Mouse (Mus musculus): Measurements from ENCODE around the gene Ankrd54.

Ankrd54 gene

DNA sequence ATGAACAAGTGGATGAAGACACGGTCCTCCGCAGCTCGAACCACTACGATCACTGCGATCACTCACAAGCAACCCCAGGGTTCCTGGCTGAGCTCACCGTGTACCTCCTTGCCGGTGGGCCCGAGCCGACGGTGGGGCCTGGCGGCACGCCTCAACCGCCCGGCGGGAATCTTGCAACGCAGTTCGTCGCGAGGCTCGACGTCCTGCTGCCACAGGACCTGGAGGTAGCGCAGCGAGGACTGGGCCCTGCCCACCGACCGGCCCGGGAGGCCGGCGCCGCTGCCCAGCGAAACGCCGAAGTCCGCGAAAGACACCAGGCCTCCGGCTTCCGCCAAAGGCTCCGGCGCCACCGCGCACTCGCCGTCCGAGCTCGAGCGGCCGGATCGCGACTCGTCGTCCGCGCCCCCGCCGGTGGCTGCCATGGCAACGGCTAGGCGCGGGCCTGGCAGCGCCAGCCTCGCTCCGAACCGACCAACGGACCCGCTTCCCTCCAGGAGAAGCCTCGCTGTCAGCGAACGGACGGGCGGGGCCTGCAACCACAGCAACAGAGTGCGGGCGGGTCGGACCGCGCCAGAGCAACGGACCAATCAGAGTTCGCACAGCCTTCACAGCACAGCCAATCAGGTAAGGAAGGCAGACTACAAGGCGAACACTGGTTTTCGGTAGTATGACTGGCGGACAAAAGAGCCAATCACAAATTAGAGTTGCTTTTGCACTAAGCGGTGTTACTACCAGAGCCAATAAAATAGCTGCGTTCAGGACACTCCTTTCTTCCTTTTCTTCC, at the start of gene Ankrd54:
Gene Ankrd54 (minus strand): TSS at position 518 of the 784 bp plus-strand sequence.
- in situ Hi-C loops (cut with MboI, MseI), result no loop called here

DNA sequence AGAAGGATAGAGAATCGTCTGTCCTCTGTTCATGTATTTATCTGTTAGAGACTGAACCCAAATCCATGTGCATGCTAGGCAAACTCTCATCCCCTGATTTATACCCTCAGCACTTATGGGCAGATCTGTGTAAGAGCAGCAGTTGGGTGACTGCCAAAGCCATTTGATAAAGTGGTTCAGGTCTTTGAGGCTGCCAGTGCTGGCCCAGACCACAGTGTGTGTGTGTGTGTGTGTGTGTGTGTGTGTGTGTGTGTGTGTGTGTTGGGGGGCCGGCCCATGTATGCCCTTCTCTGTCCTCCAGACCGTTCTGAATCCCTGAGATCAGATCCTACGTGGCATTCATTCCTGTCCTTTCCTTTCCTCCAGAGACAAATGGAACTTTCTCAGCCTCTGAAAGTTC, 49.1 kb upstream of the Ankrd54 start:
- in situ Hi-C loops (cut with MboI, MseI), result no loop called here

DNA sequence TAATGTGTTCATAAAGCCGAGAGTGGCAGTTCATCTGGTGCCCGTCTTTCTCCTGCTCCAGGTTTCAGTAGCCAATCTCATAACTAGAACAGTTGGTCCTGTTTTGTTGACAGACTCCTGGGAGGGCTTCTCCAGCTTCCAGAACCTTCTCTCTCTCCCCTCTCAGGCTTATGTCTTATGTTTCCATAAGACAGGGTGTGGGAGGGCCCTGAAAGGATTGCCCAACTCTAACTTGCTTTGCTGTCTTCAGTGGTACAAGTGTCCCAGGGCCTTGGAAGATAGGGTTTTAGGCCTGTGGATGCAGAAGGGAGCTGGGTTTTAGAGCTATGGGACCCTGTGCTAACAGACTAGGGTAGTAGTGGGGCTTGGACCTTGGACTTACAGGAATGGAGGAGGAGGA, 47.8 kb upstream of the Ankrd54 start:
- in situ Hi-C loops (cut with MboI, MseI), result no loop called here

DNA sequence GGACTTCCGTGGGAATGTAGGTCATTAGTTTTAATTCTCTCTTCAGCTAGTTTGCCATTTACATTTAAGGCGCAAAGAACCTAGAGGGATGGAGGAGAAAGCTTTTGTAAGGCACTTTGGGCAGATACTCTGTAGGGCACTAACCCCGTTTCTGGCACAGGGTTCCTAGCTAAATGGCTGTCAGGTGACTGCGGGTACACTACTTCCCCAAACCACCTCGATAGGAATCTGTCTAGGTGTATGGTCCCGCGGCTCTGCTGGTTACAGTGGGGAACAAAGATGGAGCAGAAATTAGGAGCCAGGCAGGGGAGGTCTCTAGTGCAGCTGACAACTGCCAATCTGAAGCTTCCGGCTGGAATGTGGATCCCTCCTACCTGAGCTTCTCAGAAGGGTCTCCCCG, 47.3 kb upstream of the Ankrd54 start:
- in situ Hi-C loops (cut with MboI, MseI), result no loop called here

DNA sequence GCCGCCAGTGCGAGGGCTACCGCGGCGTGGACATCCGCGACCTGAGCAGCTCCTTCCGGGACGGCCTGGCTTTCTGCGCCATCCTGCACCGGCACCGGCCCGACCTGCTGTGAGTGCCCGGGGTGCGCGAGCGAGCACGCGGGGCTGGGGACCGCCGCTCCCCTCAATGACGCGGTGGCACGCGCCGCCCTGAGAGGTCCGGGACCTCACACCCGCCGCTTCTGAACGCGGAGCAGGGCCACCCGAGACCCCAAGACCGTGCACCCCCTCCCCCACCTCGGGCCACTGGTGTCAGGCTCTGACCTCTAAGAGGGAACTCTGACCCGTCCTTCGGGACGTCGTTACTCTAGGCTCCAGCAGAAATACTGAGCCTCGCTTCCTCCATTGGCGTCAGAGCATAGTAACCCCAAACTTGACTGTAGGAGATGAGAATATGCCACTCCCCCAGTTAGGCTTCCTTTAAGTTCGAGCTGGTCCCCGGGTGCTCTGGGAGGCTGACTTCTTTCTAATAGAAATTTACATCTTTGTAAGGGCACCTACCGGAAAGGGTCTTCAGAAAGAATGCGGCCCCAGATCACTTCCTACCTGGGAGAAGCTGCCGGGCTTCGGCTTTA, 46.7 kb upstream of the Ankrd54 start:
- in situ Hi-C loops (cut with MboI, MseI), result no loop called here

DNA sequence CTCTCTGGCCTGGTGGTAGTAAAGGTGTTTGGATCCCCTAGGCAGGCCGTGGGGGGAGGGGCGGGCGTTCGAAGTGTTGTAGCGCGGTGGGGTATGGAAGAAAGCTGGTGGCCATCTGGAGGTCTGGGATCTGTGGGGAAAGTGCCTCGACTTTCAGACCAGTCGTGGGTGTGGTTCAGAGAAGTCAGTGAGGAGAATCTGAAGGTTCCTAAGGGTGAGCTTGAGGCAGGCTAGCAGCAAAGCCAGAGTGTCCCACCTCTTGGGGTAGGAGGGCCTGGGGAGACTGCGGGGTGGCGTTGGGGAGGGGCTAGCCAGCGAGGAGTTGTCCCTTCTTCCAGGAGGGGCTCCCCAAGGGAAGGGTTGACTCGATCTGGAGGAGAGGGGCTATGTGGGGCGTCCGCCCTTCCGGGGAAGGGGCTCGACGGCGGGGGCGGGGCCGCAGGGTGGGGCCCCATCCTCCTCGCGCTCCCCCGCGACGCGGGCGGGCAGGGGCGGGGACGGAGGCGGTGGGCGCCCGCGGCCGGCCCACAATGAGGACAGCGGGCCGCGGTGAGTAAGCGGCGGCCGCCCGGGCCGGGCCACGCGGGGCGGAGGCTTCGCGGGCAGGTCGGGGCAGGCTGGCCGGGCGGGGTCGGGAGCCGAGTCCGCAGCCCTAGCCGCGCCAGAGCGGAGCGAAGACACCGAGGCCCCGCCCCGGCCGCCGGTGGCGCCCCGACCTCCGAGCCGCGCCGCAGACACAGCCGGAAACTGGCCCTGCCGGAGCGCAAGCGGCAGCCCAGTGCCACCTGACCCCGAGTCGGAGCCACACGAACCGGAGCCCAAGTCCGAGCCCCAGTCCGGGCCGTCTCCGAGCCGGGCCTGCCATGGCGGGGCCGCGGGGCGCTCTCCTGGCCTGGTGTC, 46.0 kb upstream of the Ankrd54 start, which contains the start of gene Micall1:
Gene Micall1 (plus strand): TSS at position 478 of the 900 bp plus-strand sequence.
- in situ Hi-C loops (cut with MboI, MseI), result no loop called here

DNA sequence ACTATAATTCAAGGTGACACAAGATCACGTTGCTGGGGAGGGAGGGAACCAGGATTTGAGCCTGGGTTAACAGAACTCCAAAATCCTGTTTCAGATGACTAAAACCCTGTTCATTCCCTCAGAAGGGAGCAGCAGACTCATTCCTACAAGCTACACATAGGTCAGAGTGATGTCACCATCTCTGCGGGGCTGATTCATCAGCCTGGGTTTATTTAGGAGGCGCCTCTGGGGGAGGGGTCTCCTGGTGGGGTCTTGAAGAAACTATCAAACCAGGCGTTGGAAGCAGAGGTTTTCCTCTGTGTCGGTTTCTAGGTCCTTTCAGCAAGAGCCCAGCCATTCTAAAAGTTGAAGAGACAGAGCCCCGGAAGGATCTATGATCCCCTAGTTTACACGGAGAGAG, 45.3 kb upstream of the Ankrd54 start:
- in situ Hi-C loops (cut with MboI, MseI), result no loop called here

DNA sequence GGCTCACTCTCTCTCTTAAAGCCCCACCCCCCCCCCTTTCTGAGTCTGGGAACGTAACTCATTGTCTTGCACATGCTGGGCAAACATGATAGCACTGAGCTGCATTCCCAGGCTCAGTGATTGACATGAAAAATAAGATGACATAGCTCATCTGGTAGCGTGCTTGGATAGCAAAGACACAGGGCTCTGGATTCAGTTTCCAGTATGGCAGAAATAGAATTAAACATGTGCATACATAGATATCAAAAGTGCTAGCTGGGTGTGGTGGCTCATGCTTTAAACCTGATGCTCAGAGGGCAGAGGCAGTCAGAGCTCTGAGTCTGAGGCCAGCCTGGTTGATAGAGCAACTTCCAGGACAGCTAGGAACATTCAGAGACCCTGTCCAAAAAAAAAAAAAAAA, 43.1 kb upstream of the Ankrd54 start:
- in situ Hi-C loops (cut with MboI, MseI), result no loop called here

DNA sequence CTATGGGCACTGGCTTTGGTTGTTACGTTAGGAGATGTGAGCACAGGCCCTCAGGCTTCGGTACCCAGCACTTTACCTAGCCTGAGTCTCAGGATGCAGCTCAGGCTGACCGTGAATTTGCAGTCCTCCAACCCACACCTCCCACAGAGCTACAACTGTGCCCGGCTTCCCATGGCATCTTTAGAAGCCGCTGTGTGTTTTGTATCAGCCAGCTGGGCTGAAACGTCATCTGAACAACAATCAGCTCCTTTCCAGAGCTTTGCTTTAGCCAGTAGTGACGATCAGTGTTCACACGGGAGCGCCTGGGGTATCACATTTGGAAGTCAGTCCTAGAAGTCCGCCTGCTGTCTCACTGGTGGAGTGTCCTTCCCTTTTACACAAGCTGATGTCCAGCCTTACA, 40.6 kb upstream of the Ankrd54 start:
- in situ Hi-C loops (cut with MboI, MseI), result no loop called here

DNA sequence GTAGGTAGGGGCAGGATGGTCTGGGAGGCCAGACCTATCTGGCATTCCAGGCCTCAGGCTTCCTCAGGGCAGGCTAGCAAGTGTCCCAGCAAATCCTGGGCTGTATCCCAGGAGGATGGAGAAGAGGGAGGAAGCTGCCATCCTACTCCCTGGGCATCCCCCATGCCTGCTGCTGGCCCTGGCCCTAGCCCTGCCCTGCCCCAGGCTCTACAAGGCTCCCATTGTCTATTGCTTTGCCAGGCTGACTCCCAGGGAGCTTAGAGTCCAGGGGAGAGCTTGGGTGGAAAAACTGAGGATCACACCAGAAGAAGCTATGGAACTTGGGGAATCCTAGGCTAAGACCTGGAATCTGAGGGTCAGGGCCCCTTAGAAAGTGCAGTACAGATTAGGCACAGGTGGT, 38.8 kb upstream of the Ankrd54 start:
- in situ Hi-C loops (cut with MboI, MseI), result no loop called here

DNA sequence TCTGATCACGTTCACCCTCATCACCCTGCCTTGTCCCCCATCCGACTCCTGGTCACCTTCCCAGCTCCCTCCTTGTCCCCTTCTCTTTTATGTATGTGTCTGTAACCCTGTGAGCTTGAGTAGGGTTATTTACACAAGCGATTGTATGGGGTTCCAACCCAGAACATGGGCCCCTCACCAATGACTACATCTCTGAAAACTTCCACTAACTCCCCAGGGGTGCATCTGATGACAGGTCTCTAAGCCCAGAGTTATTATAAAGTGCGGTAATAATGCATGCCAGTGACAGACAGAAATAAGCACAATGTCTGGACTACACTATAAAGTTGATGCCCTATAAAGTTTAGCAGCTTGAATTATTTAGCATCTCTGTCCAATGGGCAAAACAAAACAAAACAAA, 37.7 kb upstream of the Ankrd54 start:
- in situ Hi-C loops (cut with MboI, MseI), result no loop called here

DNA sequence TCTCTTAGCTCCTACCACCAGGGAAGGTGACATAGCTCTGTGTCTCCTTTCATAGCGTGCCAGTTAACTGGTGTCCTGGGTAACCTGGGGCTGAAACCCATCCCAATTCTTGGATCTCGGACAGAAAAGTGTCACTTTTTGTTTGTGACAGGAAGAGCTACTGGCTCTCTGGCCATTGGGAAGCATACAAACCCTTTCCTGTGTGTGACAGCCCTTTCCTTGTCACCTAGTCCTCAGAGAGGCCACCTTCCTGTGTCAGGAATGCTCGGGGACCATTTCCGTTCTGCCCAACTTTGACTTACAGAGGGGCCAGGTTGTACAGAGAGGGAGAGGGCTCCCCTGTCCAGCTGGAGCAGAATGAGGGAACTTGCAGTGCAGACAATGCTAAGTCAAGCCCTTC, 36.8 kb upstream of the Ankrd54 start:
- in situ Hi-C loops (cut with MboI, MseI), result no loop called here

DNA sequence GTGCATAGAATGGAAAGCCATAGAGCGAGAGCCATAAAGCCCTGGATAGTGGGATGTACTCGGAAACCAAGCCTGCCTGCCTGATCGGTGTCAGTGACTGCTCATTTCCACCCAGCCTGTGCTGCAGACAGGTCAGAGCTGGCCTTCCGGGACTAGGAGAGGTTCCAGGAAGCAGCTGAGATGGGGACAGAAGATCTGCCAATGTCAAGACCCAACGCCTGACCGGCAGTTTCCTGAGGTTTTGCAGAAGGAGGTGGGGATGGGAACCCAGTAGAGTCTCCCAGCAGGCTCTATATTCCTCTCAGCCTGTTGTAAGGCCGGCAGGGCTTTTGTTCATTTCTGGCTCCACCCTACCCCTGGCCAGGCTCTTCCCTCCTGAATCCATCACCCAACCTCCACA, 36.2 kb upstream of the Ankrd54 start:
- in situ Hi-C loops (cut with MboI, MseI), result no loop called here

DNA sequence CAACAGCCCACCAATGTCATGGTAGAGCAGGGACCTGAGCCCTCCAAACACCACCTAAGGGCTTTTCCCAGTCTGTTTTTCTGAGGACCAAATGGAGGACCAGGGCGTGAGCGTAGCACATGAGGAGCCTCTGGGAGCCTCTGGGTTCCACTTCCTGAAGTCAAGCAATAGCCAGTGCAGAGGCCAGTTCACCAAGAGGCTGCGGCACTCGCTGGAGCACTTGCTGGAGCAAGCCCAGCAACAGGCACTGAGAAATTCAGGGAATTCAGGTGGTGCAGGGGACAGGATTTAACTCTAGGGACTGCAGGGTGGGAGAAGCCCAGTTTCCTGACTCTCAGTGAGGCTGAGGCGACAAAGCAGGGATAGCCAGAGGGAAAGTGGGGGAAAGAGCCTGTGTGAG, 35.5 kb upstream of the Ankrd54 start:
- in situ Hi-C loops (cut with MboI, MseI), result no loop called here

DNA sequence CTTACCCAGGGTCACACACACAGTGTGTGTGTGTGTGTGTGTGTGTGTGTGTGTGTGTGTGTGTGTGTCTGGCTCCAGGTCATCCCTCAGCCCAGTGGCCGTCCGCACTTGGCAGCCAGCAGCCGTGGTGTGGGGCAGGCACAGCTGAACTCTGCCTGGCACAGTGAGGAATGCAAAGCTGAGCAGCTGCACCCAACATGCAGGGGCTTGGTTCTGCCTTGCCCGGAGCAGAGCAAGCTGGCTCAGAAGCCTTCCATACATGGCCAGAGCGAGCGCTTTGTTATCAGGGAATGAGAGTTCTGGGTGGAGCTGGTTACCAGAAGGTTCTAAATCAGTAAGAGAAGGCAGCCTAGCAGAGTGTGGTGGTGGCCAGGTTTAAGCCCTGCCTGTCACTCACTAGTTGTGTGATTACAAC, 34.9 kb upstream of the Ankrd54 start:
- in situ Hi-C loops (cut with MboI, MseI), result no loop called here

DNA sequence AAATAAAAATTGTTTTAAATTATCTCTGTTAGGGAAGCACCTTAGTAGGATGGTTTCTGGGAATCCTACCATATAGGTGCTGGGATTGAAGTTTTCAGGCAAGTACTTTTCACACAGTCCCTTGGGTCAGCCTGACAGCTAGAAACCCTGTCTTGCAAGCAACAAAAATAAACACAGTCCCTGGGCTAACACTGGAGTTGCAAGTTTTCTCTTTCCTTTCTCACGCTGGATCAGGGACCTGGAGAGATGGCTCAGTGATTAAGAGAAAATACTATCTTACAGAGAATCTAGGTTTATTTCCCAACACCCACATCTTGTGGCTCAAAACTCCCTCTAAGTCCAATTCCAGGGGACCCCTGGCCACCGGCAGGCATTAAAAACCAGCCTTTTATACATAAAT, 34.4 kb upstream of the Ankrd54 start:
- in situ Hi-C loops (cut with MboI, MseI), result no loop called here

DNA sequence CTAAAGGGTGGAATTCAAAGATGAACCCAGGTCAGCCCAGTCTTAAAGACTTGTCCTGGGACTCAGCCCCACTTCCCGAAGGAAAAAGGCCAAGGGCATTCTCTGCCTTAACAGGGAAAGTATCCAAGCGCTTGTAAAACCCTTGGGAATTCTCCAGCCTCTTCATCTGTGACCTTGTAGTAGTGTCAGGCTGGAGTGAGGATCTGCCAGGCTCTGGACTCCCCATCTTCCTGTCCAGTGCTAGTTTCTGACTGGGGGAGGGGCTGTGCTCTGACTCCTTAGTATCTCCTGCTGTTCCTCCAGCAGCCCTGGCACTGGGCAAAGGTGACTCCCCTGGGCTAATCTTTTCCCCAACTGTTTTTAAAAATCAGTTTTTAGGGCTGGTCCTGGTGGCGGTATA, 33.9 kb upstream of the Ankrd54 start:
- in situ Hi-C loops (cut with MboI, MseI), result no loop called here

DNA sequence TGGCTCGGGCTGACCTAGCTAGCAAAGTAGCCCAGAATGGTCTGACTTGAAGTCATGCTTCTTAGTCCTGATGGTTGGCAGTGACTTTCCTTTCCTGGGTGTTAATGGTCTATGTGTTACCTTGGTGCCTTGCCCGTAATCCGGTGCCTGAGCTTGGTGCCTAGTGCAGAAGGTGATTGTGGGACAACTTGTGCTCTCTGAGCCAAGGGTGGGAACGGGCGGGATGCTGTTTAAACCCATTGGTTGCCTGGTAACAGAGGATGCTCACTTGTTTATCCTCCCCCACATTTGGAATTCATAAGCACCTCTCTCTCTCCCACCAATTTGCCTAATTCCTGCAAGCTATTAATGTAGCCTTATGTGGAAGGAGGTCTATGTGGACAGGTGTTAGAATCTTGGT, 32.8 kb upstream of the Ankrd54 start:
- in situ Hi-C loops (cut with MboI, MseI), result no loop called here

DNA sequence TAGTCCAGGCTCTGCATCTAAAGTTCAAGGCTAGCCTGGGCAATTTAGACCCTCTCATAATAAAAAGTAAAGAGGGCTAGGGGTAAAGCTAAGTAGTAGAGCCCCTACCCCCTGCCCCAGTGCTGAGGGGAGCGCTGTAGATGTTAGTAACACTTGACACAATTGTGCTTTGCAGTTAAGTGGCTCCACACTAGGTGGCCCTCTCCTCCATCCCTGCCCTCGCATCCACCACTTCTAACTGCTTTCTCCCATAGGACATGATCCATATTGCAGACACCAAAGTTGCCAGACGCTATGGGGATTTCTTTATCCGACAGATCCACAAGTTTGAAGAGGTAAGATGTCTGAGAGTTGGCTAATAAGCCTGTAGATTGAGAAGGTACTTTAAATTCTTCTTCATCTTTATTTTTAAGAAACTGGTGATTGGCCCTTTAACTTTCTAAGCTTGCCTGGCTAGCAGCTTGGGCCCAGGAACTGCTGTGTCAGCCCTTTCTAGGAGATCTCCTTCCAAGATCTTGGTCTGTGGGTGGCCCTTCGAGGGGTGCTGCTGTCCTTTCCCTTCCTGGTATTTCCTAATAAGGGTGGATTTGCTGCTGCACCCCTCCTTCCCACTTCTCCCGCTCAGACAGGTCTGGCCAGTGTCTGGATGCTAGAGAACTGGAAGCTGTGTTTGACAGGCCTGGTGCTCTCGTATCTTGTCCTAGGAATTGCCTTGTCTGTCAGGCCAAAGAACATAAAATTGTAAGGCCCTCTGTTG, 30.6 kb upstream of the Ankrd54 start:
- in situ Hi-C loops (cut with MboI, MseI), result no loop called here

DNA sequence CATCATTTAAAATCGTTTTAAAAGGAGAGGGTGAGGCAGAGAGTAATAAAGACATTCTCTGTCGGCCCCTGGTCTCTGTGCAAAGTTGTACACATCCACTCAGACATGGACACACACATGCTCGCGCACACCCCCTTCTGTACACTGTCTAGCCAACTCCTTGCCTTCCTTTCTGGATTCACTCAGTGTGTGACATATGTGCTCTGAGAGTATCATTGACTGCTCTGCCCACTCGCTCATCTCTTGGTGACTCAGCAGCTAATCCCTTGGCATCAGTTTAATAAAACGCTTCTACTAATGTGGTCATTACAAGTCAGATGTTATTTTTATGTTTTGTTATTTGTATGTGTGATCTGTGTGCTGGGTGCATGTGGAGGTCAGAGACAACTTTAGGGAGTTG, 29.6 kb upstream of the Ankrd54 start:
- in situ Hi-C loops (cut with MboI, MseI), result no loop called here

DNA sequence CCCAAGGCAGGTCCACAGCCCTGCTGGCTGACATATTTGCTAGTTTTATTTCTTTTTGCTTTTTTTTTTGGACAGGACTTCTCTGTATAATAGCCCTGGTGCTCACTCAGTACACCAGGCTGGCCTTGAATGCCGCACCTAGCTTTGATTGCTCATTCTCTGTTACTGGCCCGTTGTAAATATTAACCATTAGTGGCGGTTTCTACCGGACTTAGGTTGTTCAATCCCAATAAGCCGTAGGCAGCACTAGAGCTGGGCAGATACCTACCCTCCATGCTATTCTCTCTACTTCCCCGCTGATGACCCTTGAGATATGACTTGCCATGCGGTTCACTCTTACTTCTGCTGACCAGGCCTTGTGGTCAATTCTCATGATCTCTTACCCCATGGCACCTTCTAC, 16.9 kb upstream of the Ankrd54 start:
- in situ Hi-C loops (cut with MboI, MseI), result no loop called here
